Mouse (Mus musculus): Measurements from ENCODE around the gene Phf3. TPM values are rescaled to one million over a fixed set of nuclear protein-coding genes. Genes with fewer than 3 reads are reported as not detected.

The Phf3 gene
- polyA plus RNA-seq, 2 experiments = 45.6 to 50.8 TPM

GRCm38 (mm10) chr1:30792935-30793334 lies 80.8 kb downstream of the Phf3 start:
- ATAC-seq (ENCODE audit: low FRiP score, low read depth) = no peak
- Histone ChIP-seq H3K4me1 (ENCODE audit: control insufficient read depth, insufficient read depth, low read length) (peaks cover 3% of the 10 kb centered on the region; the same call in 1 of the 2 replicates), H3K36me3 (ENCODE audit: control insufficient read depth, insufficient read depth, low read length) (no peaks in the 10 kb centered on the region), H3K27ac (replicated peaks; ENCODE audit: low read depth, low read length) (no peak overlapping the region), H3K4me3 (replicated peaks; ENCODE audit: low read length) (no peak overlapping the region), H3K9ac (ENCODE audit: low read depth, low read length, severe bottlenecking) (no peak overlapping the region), H3K4me2 (replicated peaks; ENCODE audit: low read depth, low read length, severe bottlenecking) (no peak overlapping the region), H3K9me3 (ENCODE audit: control insufficient read depth, low read length) (0 out of 2 replicates have a peak, but pooled peaks cover 4% of the 10 kb centered on the region), H3K27me3 (ENCODE audit: control insufficient read depth, insufficient read depth, low read length) (no peaks in the 10 kb centered on the region)
- WGBS = 41% methylated on average over 5 of the region's 5 CpGs
- no peak for DNase-seq (ENCODE audit: low spot score)
- no peak for TF ChIP-seq POLR2A (IDR thresholded peaks at IDR 0.05; ENCODE audit: borderline replicate concordance, extremely low read depth, insufficient read depth, insufficient read length)

GRCm38 (mm10) chr1:30790220-30790619 lies 83.5 kb downstream of the Phf3 start:
- Histone ChIP-seq H3K4me2 (replicated peaks; ENCODE audit: low read depth, low read length, severe bottlenecking) (no peak overlapping the region), H3K9ac (ENCODE audit: low read depth, low read length, severe bottlenecking) (no peak overlapping the region), H3K27ac (replicated peaks; ENCODE audit: low read depth, low read length) (no peak overlapping the region), H3K9me3 (ENCODE audit: control insufficient read depth, low read length) (0 out of 2 replicates have a peak, but pooled peaks cover 4% of the 10 kb centered on the region), H3K36me3 (ENCODE audit: control insufficient read depth, insufficient read depth, low read length) (no peaks in the 10 kb centered on the region), H3K4me1 (ENCODE audit: control insufficient read depth, insufficient read depth, low read length) (peaks cover 3% of the 10 kb centered on the region; the same call in 1 of the 2 replicates), H3K27me3 (ENCODE audit: control insufficient read depth, insufficient read depth, low read length) (no peaks in the 10 kb centered on the region), H3K4me3 (replicated peaks; ENCODE audit: low read length) (no peak overlapping the region)
- no peak for ATAC-seq (ENCODE audit: low FRiP score, low read depth)
- TF ChIP-seq POLR2A (IDR thresholded peaks at IDR 0.05; ENCODE audit: borderline replicate concordance, extremely low read depth, insufficient read depth, insufficient read length) = no peak
- DNase-seq (ENCODE audit: low spot score) = peak; percentile 4
- 63% methylated on average over 1 of the region's 1 CpGs for WGBS

GRCm38 (mm10) chr1:30789689-30790088 lies 84.0 kb downstream of the Phf3 start:
- H3K27me3 ChIP-seq (ENCODE audit: control insufficient read depth, insufficient read depth, low read length) = no peaks in the 10 kb centered on the region
- no peak overlapping the region for H3K9ac ChIP-seq (ENCODE audit: low read depth, low read length, severe bottlenecking)
- 88% methylated on average over 1 of the region's 1 CpGs for WGBS
- H3K9me3 ChIP-seq (ENCODE audit: control insufficient read depth, low read length) = 0 out of 2 replicates have a peak, but pooled peaks cover 4% of the 10 kb centered on the region
- TF ChIP-seq POLR2A (IDR thresholded peaks at IDR 0.05; ENCODE audit: borderline replicate concordance, extremely low read depth, insufficient read depth, insufficient read length) = no peak
- H3K4me1 ChIP-seq (ENCODE audit: control insufficient read depth, insufficient read depth, low read length) = peaks cover 3% of the 10 kb centered on the region; the same call in 1 of the 2 replicates
- H3K4me2 ChIP-seq (replicated peaks; ENCODE audit: low read depth, low read length, severe bottlenecking) = no peak overlapping the region
- no peak overlapping the region for H3K4me3 ChIP-seq (replicated peaks; ENCODE audit: low read length)
- no peaks in the 10 kb centered on the region for H3K36me3 ChIP-seq (ENCODE audit: control insufficient read depth, insufficient read depth, low read length)
- ATAC-seq (ENCODE audit: low FRiP score, low read depth) = no peak
- DNase-seq (ENCODE audit: low spot score) = no peak
- H3K27ac ChIP-seq (replicated peaks; ENCODE audit: low read depth, low read length) = no peak overlapping the region

GRCm38 (mm10) chr1:30789001-30789400 lies 84.7 kb downstream of the Phf3 start:
- H3K4me1 ChIP-seq (ENCODE audit: control insufficient read depth, insufficient read depth, low read length) = peaks cover 3% of the 10 kb centered on the region; the same call in 1 of the 2 replicates
- TF ChIP-seq POLR2A (IDR thresholded peaks at IDR 0.05; ENCODE audit: borderline replicate concordance, extremely low read depth, insufficient read depth, insufficient read length) = no peak
- DNase-seq (ENCODE audit: low spot score) (peak; percentile 59), ATAC-seq (ENCODE audit: low FRiP score, low read depth) (no peak)
- no peaks in the 10 kb centered on the region for H3K27me3 ChIP-seq (ENCODE audit: control insufficient read depth, insufficient read depth, low read length)
- no peak overlapping the region for H3K27ac ChIP-seq (replicated peaks; ENCODE audit: low read depth, low read length)
- no peak overlapping the region for H3K4me2 ChIP-seq (replicated peaks; ENCODE audit: low read depth, low read length, severe bottlenecking)
- no peaks in the 10 kb centered on the region for H3K36me3 ChIP-seq (ENCODE audit: control insufficient read depth, insufficient read depth, low read length)
- 38% methylated on average over 2 of the region's 2 CpGs for WGBS
- no peak overlapping the region for H3K4me3 ChIP-seq (replicated peaks; ENCODE audit: low read length)
- 0 out of 2 replicates have a peak, but pooled peaks cover 4% of the 10 kb centered on the region for H3K9me3 ChIP-seq (ENCODE audit: control insufficient read depth, low read length)
- H3K9ac ChIP-seq (ENCODE audit: low read depth, low read length, severe bottlenecking) = no peak overlapping the region

DNA sequence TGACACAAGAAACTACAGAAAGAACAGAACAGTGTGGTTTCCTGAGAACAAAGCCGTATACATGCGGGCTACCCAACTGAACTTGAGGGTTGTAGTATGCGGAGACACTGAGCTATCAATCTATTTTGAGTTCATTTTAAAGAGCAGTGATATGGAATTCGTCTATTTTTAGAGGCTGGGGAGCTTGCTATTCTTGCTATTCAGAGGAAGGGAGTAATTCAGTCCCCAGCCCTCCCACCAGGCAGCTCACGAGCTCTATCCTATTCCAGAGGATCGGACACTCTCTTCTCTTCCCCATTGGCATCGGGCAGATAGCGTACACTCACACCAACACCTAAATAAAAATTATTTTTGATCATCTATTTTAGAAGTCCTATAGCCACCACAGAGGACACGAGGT lies 87.1 kb downstream of the Phf3 start:
- no peaks in the 10 kb centered on the region for H3K27me3 ChIP-seq (ENCODE audit: control insufficient read depth, insufficient read depth, low read length)
- H3K9ac ChIP-seq (ENCODE audit: low read depth, low read length, severe bottlenecking) = no peak overlapping the region
- H3K4me3 ChIP-seq (replicated peaks; ENCODE audit: low read length) = no peak overlapping the region
- no peaks in the 10 kb centered on the region for H3K4me1 ChIP-seq (ENCODE audit: control insufficient read depth, insufficient read depth, low read length)
- DNase-seq (ENCODE audit: low spot score) = no peak
- TF ChIP-seq POLR2A (IDR thresholded peaks at IDR 0.05; ENCODE audit: borderline replicate concordance, extremely low read depth, insufficient read depth, insufficient read length) = no peak
- H3K36me3 ChIP-seq (ENCODE audit: control insufficient read depth, insufficient read depth, low read length) = no peaks in the 10 kb centered on the region
- H3K9me3 ChIP-seq (ENCODE audit: control insufficient read depth, low read length) = 0 out of 2 replicates have a peak, but pooled peaks cover 4% of the 10 kb centered on the region
- no peak overlapping the region for H3K4me2 ChIP-seq (replicated peaks; ENCODE audit: low read depth, low read length, severe bottlenecking)
- no peak for ATAC-seq (ENCODE audit: low FRiP score, low read depth)
- WGBS = 87% methylated on average over 9 of the region's 9 CpGs
- H3K27ac ChIP-seq (replicated peaks; ENCODE audit: low read depth, low read length) = no peak overlapping the region

Measured in limb, embryonic 14.5 days (tissue).